Mouse (Mus musculus) thymus, postnatal 36 days (tissue): ENCODE results near the gene Il2rg.

Experiments used
- DNase-seq, 2 experiments: peaks; one replicate each; pipeline ENCODE4 v3.0.0; 2022; ENCODE audit warnings: mixed read lengths in 2 of 2

Gene Il2rg

GRCm38 (mm10) chrX:101268025-101268754 is at the start of gene Il2rg:
Gene Il2rg, minus strand, starts transcription at chrX:101268255.
- DNase-seq = peak; percentile 44 to 54

GRCm38 (mm10) chrX:101313625-101314359 is 45.7 kb upstream of the Il2rg start:
- DNase-seq = no peak

GRCm38 (mm10) chrX:101309299-101309698 is 41.2 kb upstream of the Il2rg start:
- DNase-seq = no peak

- no peak for DNase-seq
Measured at GRCm38 (mm10) chrX:101304646-101305045, 36.6 kb upstream of the Il2rg start.

- no peak for DNase-seq
Measured at GRCm38 (mm10) chrX:101301654-101302053, 33.6 kb upstream of the Il2rg start.

- DNase-seq = no peak
Measured at GRCm38 (mm10) chrX:101300427-101301030, 32.5 kb upstream of the Il2rg start.

- DNase-seq = no peak
Measured at GRCm38 (mm10) chrX:101299473-101300426, 31.7 kb upstream of the Il2rg start.

- DNase-seq = no peak
Measured at GRCm38 (mm10) chrX:101299055-101299454, 31.0 kb upstream of the Il2rg start, which contains the start of gene Nlgn3. Gene Nlgn3, plus strand, starts transcription at chrX:101299168.

GRCm38 (mm10) chrX:101290111-101290510 is 22.1 kb upstream of the Il2rg start:
- no peak for DNase-seq

- no peak for DNase-seq
Measured at GRCm38 (mm10) chrX:101289037-101289436, 21.0 kb upstream of the Il2rg start.

- DNase-seq = no peak
Measured at GRCm38 (mm10) chrX:101288432-101288831, 20.4 kb upstream of the Il2rg start.

GRCm38 (mm10) chrX:101287543-101287942 is 19.5 kb upstream of the Il2rg start:
- no peak for DNase-seq

GRCm38 (mm10) chrX:101285953-101286670 is 18.1 kb upstream of the Il2rg start:
- no peak for DNase-seq

- peak; percentile 69 to 70 for DNase-seq
Measured at GRCm38 (mm10) chrX:101285534-101285933, 17.5 kb upstream of the Il2rg start.

GRCm38 (mm10) chrX:101282813-101283212 is 14.8 kb upstream of the Il2rg start:
- DNase-seq = no peak

- DNase-seq = peak; percentile 84 to 88
Measured at GRCm38 (mm10) chrX:101273875-101274738, 6.1 kb upstream of the Il2rg start, which contains the start of gene Med12. Gene Med12, plus strand, starts transcription at chrX:101274030.

GRCm38 (mm10) chrX:101273410-101273809 is 5.4 kb upstream of the Il2rg start:
- peak; percentile 28 to 48 for DNase-seq

GRCm38 (mm10) chrX:101268755-101269124 is 685 bp upstream of the Il2rg start, which contains the start of gene Gm20489:
Gene Gm20489, minus strand, starts transcription at chrX:101269023.
- no peak for DNase-seq

- DNase-seq = no peak
Measured at GRCm38 (mm10) chrX:101266631-101267030, 1.4 kb downstream of the Il2rg start.

- no peak for DNase-seq
Measured at GRCm38 (mm10) chrX:101263892-101264291, 4.2 kb downstream of the Il2rg start, which contains the start of gene Gm614. Gene Gm614, minus strand, starts transcription at chrX:101263992.
